Mouse (Mus musculus) forebrain, embryonic 11.5 days (tissue): ENCODE results near the gene Nt5c1a. TPM values are rescaled to one million over a fixed set of nuclear protein-coding genes. Genes with fewer than 3 reads are reported as not detected.
"Not testable (repeated sequence)": the region's sequence is repeated elsewhere in the genome, so short reads cannot be mapped to it uniquely, and the experiment has no call there.

Source experiments
- ATAC-seq: fragments of 200-750 bp; cut with Nextera tagmentation; replicated peaks from 2 replicates; pipeline ENCODE4 v1.8.0; 2017; ENCODE audit warnings: moderate TSS enrichment; ENCODE audit not compliant: low FRiP score
- DNase-seq: peaks from one replicate; pipeline ENCODE4 v3.0.0-alpha.2; 2017; ENCODE audit warnings: low spot score
- H3K27ac ChIP-seq: fragments of 300-500 bp; sonication (generic); 2 replicates; pipeline ENCODE4 v1.5.1; 2014; ENCODE audit warnings: low read depth, low read length
- H3K27me3 ChIP-seq: fragments of 300-500 bp; sonication (generic); 2 replicates; pipeline ENCODE4 v1.6.1; 2014; ENCODE audit warnings: mild to moderate bottlenecking, low read length, mixed read lengths; ENCODE audit not compliant: control insufficient read depth, insufficient read depth
- H3K36me3 ChIP-seq: fragments of 300-500 bp; sonication (generic); 2 replicates; pipeline ENCODE4 v1.6.1; 2014; ENCODE audit warnings: mild to moderate bottlenecking, low read length, moderate library complexity, mixed read lengths; ENCODE audit not compliant: control insufficient read depth, insufficient read depth
- H3K4me1 ChIP-seq: fragments of 300-500 bp; sonication (generic); replicated peaks from 2 replicates; pipeline ENCODE4 v1.6.1; 2014; ENCODE audit warnings: low read length, mixed read lengths; ENCODE audit not compliant: control insufficient read depth, insufficient read depth
- H3K4me2 ChIP-seq: fragments of 300-500 bp; sonication (generic); 2 replicates; pipeline ENCODE4 v1.6.1; 2014; ENCODE audit warnings: low read depth, mild to moderate bottlenecking, low read length, moderate library complexity, mixed read lengths; ENCODE audit not compliant: severe bottlenecking
- H3K4me3 ChIP-seq: fragments of 300-500 bp; sonication (generic); 2 replicates; pipeline ENCODE4 v1.5.1; 2014; ENCODE audit warnings: low read depth, low read length
- H3K9ac ChIP-seq: fragments of 300-500 bp; sonication (generic); 2 replicates; pipeline ENCODE4 v1.6.1; 2014; ENCODE audit warnings: low read length
- H3K9me3 ChIP-seq: fragments of 300-500 bp; sonication (generic); 2 replicates; pipeline ENCODE4 v1.6.1; 2016; ENCODE audit warnings: low read length, mixed read lengths; ENCODE audit not compliant: control insufficient read depth
- WGBS: fragments of 180-500 bp; shearing (Covaris S2); extraction: QIAGEN DNeasy Blood & Tissue Kit; methylation state at CpG from one replicate; pipeline ENCODE4 v1.1.7; 2014; 5-methylcytosine and 5-hydroxymethylcytosine counted together
- polyA plus RNA-seq: library from polyadenylated mRNA; unstranded; fragments of >200 nt; fragmentation: Nextera tagmentation; extraction: Ambion mirVana; gene quantifications from 2 replicates; pipeline ENCODE4 v1.2.1, GENCODE M21; 2014

Gene Nt5c1a
- not detected in 2 replicates for polyA plus RNA-seq

- H3K4me2 ChIP-seq = peak within 1 kb of the TSS; percentile 95
- under 1% methylated on average over 58 of the region's 58 CpGs for WGBS
- no peaks in the 10 kb centered on the region for H3K9me3 ChIP-seq
- peak; percentile 53; the same call in 1 of the 2 replicates for ATAC-seq
- peak within 1 kb of the TSS; percentile 39 for H3K4me3 ChIP-seq
- peaks cover 16% of the 10 kb centered on the region for H3K27me3 ChIP-seq
- H3K9ac ChIP-seq = peak within 1 kb of the TSS; percentile 51
- H3K4me1 ChIP-seq = peaks cover 7% of the 10 kb centered on the region; the same call in 1 of the 2 replicates
- H3K27ac ChIP-seq = no peak within 1 kb of the TSS
- no peaks in the 10 kb centered on the region for H3K36me3 ChIP-seq
- DNase-seq = peak; percentile 73
These were observed at the start of gene Nt5c1a for GRCm38 (mm10) chr4:123201186-123202093. TSS of gene Nt5c1a (plus strand) at chr4:123201504.

GRCm38 (mm10) chr4:123152003-123152402 lies 49.3 kb upstream of the Nt5c1a start:
- 78% methylated on average over 4 of the region's 4 CpGs for WGBS

GRCm38 (mm10) chr4:123152976-123153375 lies 48.3 kb upstream of the Nt5c1a start:
- no peak for DNase-seq
- Histone ChIP-seq H3K9ac (no peak overlapping the region), H3K27me3 (peaks cover 2% of the 10 kb centered on the region; the same call in 1 of the 2 replicates), H3K4me2 (no peak overlapping the region), H3K27ac (no peak overlapping the region), H3K4me1 (no peaks in the 10 kb centered on the region), H3K9me3 (no peaks in the 10 kb centered on the region), H3K36me3 (no peaks in the 10 kb centered on the region), H3K4me3 (no peak overlapping the region)
- no peak for ATAC-seq
- WGBS = 67% methylated on average over 5 of the region's 5 CpGs

More at GRCm38 (mm10) chr4:123152003-123152402, 49.3 kb upstream of the Nt5c1a start:
- no peak for DNase-seq
- Histone ChIP-seq H3K4me2 (no peak overlapping the region), H3K27ac (no peak overlapping the region), H3K27me3 (peaks cover 2% of the 10 kb centered on the region; the same call in 1 of the 2 replicates), H3K9me3 (no peaks in the 10 kb centered on the region), H3K9ac (no peak overlapping the region), H3K4me3 (no peak overlapping the region), H3K4me1 (no peaks in the 10 kb centered on the region), H3K36me3 (no peaks in the 10 kb centered on the region)
- ATAC-seq = no peak

GRCm38 (mm10) chr4:123155004-123155403 lies 46.3 kb upstream of the Nt5c1a start:
- Histone ChIP-seq H3K4me3 (no peak overlapping the region), H3K27me3 (peaks cover 2% of the 10 kb centered on the region; the same call in 1 of the 2 replicates), H3K36me3 (no peaks in the 10 kb centered on the region), H3K9ac (no peak overlapping the region), H3K9me3 (no peaks in the 10 kb centered on the region), H3K4me2 (no peak overlapping the region), H3K27ac (no peak overlapping the region), H3K4me1 (no peaks in the 10 kb centered on the region)
- ATAC-seq (no peak), DNase-seq (no peak)
- 25% methylated on average over 4 of the region's 4 CpGs for WGBS

GRCm38 (mm10) chr4:123155427-123155826 lies 45.9 kb upstream of the Nt5c1a start:
- no peaks in the 10 kb centered on the region for H3K36me3 ChIP-seq
- ATAC-seq (no peak), DNase-seq (no peak)
- 63% methylated on average over 2 of the region's 2 CpGs for WGBS
- H3K9ac ChIP-seq = no peak overlapping the region
- H3K4me3 ChIP-seq = no peak overlapping the region
- no peak overlapping the region for H3K27ac ChIP-seq
- H3K4me1 ChIP-seq = no peaks in the 10 kb centered on the region
- H3K9me3 ChIP-seq = no peaks in the 10 kb centered on the region
- H3K27me3 ChIP-seq = peaks cover 2% of the 10 kb centered on the region; the same call in 1 of the 2 replicates
- no peak overlapping the region for H3K4me2 ChIP-seq

GRCm38 (mm10) chr4:123155840-123156239 lies 45.5 kb upstream of the Nt5c1a start:
- H3K9me3 ChIP-seq = no peaks in the 10 kb centered on the region
- DNase-seq (no peak), ATAC-seq (no peak)
- H3K4me2 ChIP-seq = no peak overlapping the region
- no peak overlapping the region for H3K9ac ChIP-seq
- no peak overlapping the region for H3K4me3 ChIP-seq
- H3K4me1 ChIP-seq = no peaks in the 10 kb centered on the region
- no peaks in the 10 kb centered on the region for H3K36me3 ChIP-seq
- H3K27me3 ChIP-seq = peaks cover 2% of the 10 kb centered on the region; the same call in 1 of the 2 replicates
- no peak overlapping the region for H3K27ac ChIP-seq

GRCm38 (mm10) chr4:123160571-123160970 lies 40.7 kb upstream of the Nt5c1a start:
- no peak overlapping the region for H3K9ac ChIP-seq
- DNase-seq (no peak), ATAC-seq (no peak)
- H3K27ac ChIP-seq = no peak overlapping the region
- 84% methylated on average over 6 of the region's 6 CpGs for WGBS
- no peaks in the 10 kb centered on the region for H3K4me1 ChIP-seq
- H3K9me3 ChIP-seq = no peaks in the 10 kb centered on the region
- no peaks in the 10 kb centered on the region for H3K27me3 ChIP-seq
- H3K4me2 ChIP-seq = no peak overlapping the region
- no peaks in the 10 kb centered on the region for H3K36me3 ChIP-seq
- no peak overlapping the region for H3K4me3 ChIP-seq

- H3K4me1 ChIP-seq, H3K4me3 ChIP-seq, DNase-seq, H3K36me3 ChIP-seq, H3K9me3 ChIP-seq, H3K27ac ChIP-seq, H3K4me2 ChIP-seq, H3K9ac ChIP-seq, H3K27me3 ChIP-seq, ATAC-seq: not testable (repeated sequence)
- 93% methylated on average over 3 of the region's 3 CpGs for WGBS
These were observed 40.1 kb upstream of the Nt5c1a start for GRCm38 (mm10) chr4:123161251-123161650.
